Mouse (Mus musculus) heart, postnatal 0 days (tissue): Measurements from ENCODE around the gene Gm6871. TPM values are rescaled to one million over a fixed set of nuclear protein-coding genes. Genes with fewer than 3 reads are reported as not detected.
"Not testable (repeated sequence)": the region's sequence is repeated elsewhere in the genome, so short reads cannot be mapped to it uniquely, and the experiment has no call there.

ENCODE experiments used
- ATAC-seq: fragments of 200-750 bp; cut with Nextera tagmentation; 2 replicates; pipeline ENCODE4 v1.8.0; 2017; ENCODE audit warnings: low read depth, moderate number of reproducible peaks, moderate library complexity; ENCODE audit not compliant: insufficient read depth
- DNase-seq: peaks from one replicate; pipeline ENCODE4 v3.0.0-alpha.2; 2016; ENCODE audit warnings: low spot score
- H3K27ac ChIP-seq: fragments of 300-500 bp; sonication (generic); 2 replicates; pipeline ENCODE4 v1.5.1; 2014; ENCODE audit warnings: low read depth, mild to moderate bottlenecking
- H3K27me3 ChIP-seq: fragments of 300-500 bp; sonication (generic); 2 replicates; pipeline ENCODE4 v1.6.1; 2014; ENCODE audit warnings: low read length, mixed read lengths; ENCODE audit not compliant: control insufficient read depth, insufficient read depth
- H3K36me3 ChIP-seq: fragments of 300-500 bp; sonication (generic); replicated peaks from 2 replicates; pipeline ENCODE4 v1.6.1; 2014; ENCODE audit warnings: low read length, mixed read lengths; ENCODE audit not compliant: control insufficient read depth, insufficient read depth
- H3K4me1 ChIP-seq: fragments of 300-500 bp; sonication (generic); 2 replicates; pipeline ENCODE4 v1.6.1; 2014; ENCODE audit warnings: antibody characterized with exemption; ENCODE audit not compliant: control insufficient read depth, insufficient read depth
- H3K4me2 ChIP-seq: fragments of 300-500 bp; sonication (generic); 2 replicates; pipeline ENCODE4 v1.6.1; 2014; ENCODE audit warnings: low read depth, mild to moderate bottlenecking, low read length, moderate library complexity
- H3K4me3 ChIP-seq: fragments of 300-500 bp; sonication (generic); 2 replicates; pipeline ENCODE4 v1.5.1; 2014; ENCODE audit warnings: low read depth, low read length
- H3K9ac ChIP-seq: fragments of 300-500 bp; sonication (generic); replicated peaks from 2 replicates; pipeline ENCODE4 v1.6.1; 2014; ENCODE audit warnings: low read depth, low read length, mixed read lengths
- H3K9me3 ChIP-seq: fragments of 300-500 bp; sonication (generic); replicated peaks from 2 replicates; pipeline ENCODE4 v1.6.1; 2016; ENCODE audit warnings: low read length; ENCODE audit not compliant: control insufficient read depth
- CTCF ChIP-seq: IDR thresholded peaks from 2 replicates; pipeline ENCODE4 v1.5.1; 2016; ENCODE audit warnings: antibody characterized with exemption, control low read depth, low read depth
- EP300 ChIP-seq: IDR thresholded peaks from 2 replicates; pipeline ENCODE4 v1.6.1; 2016; ENCODE audit warnings: antibody characterized with exemption, low read depth
- WGBS: fragments of 180-500 bp; shearing (Covaris S2); extraction: QIAGEN DNeasy Blood & Tissue Kit; methylation state at CpG from one replicate; pipeline ENCODE4 v1.1.7; 2014; 5-methylcytosine and 5-hydroxymethylcytosine counted together
- polyA plus RNA-seq: library from polyadenylated mRNA; unstranded; fragments of >200 nt; fragmentation: Nextera tagmentation; extraction: Ambion mirVana; gene quantifications from 2 replicates; pipeline ENCODE4 v1.2.1, GENCODE M21; 2015
- total RNA-seq: library from RNA; depleted of rRNA; stranded (reverse); fragments of >200 nt; gene quantifications from 2 replicates; pipeline ENCODE4 v1.2.3, GENCODE M21; 2014; ENCODE audit warnings: low replicate concordance

The Gm6871 gene
- total and polyA plus RNA-seq, 2 experiments from 2014 or later, result not detected

DNA sequence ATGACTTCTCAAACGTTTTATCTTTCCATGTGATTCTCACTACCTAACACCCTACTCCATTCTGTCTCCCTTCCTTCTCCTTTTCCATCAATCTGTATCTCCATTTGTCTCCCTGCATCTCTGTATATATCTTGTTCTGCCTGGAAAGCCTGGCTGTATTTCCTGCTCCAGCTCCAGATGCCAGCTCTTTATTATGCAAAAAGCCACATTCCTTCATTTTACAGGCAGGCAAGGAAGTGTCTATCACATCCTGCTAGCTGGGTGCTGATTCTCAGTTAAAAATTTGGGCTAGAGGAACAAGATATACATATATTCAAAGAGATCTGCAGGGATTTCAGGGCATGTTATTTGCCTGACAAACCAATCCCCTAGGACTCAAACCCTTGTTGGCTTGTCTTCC lies 61.3 kb downstream of the Gm6871 start:
- Histone ChIP-seq H3K4me3 (no peak overlapping the region), H3K27ac (no peak overlapping the region), H3K36me3 (no peaks in the 10 kb centered on the region), H3K4me1 (no peaks in the 10 kb centered on the region), H3K27me3 (no peaks in the 10 kb centered on the region), H3K9ac (no peak overlapping the region), H3K9me3 (no peaks in the 10 kb centered on the region), H3K4me2 (no peak overlapping the region)
- WGBS, result 10% methylated on average over 1 of the region's 1 CpGs
- DNase-seq (no peak), ATAC-seq (no peak)
- TF ChIP-seq CTCF (no peak), EP300 (no peak)

DNA sequence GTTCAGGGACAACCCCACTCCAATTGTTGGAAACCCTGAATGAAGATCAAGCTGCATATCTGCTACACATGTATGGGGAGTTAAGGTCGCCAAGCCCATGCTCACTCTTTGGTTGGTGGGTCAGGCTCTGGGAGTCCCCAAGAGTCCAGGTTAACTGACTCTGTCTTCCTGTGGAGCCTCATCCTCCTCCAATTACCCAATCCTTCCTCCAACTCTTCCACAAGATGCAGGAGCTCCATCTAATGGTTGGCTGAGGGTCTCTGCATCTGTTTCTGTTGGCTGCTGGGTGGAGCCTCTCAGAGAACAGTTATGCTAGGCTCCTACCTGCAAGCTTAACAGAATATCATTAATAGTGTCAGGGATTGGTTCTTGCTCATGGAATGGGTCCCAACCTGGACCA lies 71.1 kb downstream of the Gm6871 start:
- 0 out of 2 replicates have a peak, but pooled peaks cover 3% of the 10 kb centered on the region for H3K4me1 ChIP-seq
- no peak for DNase-seq
- H3K27ac ChIP-seq, result no peak overlapping the region
- no peak for TF ChIP-seq EP300
- no peak for TF ChIP-seq CTCF
- no peak for ATAC-seq
- no peaks in the 10 kb centered on the region for H3K9me3 ChIP-seq
- 41% methylated on average over 1 of the region's 1 CpGs for WGBS
- H3K4me3 ChIP-seq, result no peak overlapping the region
- H3K9ac ChIP-seq, result no peak overlapping the region
- H3K4me2 ChIP-seq, result no peak overlapping the region
- H3K27me3 ChIP-seq, result no peaks in the 10 kb centered on the region
- H3K36me3 ChIP-seq, result no peaks in the 10 kb centered on the region

DNA sequence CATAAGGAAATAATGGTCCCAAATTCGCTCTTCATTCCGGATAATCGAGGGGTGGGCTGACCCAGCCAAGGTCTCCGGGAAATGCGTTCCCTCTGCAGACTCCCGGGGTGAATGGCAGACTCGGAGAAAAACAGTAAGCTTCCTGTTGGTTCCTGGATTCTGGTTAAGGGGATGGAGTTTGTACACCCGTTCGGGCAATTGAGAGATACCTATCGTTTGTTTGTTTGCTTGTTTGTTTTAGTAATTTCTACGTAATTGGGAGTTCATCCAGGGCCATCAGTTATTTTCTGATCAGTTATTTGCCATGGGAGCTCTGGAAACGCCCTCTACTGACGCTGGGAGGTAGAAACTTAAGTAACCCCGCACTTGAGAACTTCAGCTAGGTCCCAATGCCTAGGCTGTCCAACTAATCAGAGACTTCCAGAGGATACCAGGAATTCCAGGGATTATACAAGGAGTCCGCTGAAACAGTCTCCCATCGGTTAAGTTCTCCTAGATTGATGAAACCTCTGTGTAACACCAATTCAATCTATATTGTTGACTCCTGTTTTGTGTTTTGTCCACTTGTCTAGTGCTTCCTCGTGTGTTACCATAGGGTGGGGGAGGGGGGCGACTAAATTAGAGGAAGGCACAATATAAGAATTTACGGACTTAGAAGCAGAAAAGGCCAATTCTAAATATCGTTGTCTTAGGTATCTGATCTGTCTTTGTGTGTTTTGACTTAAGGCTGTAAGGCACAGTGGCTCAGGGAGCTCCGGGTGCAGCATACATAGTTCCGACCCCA lies 73.1 kb downstream of the Gm6871 start:
- Histone ChIP-seq H3K27ac (no peak overlapping the region), H3K9me3 (no peaks in the 10 kb centered on the region), H3K36me3 (no peaks in the 10 kb centered on the region), H3K4me2 (peak overlapping the region; percentile 92), H3K4me3 (peak overlapping the region; percentile 68), H3K4me1 (0 out of 2 replicates have a peak, but pooled peaks cover 3% of the 10 kb centered on the region), H3K27me3 (no peaks in the 10 kb centered on the region), H3K9ac (0 out of 2 replicates have a peak overlapping the region, but pooled peaks have one; percentile 25)
- WGBS, result 13% methylated on average over 22 of the region's 22 CpGs
- DNase-seq, result peak; percentile 30
- ATAC-seq, result no peak
- TF ChIP-seq CTCF (peak; percentile 24; the same call in 1 of the 2 replicates), EP300 (no peak)

DNA sequence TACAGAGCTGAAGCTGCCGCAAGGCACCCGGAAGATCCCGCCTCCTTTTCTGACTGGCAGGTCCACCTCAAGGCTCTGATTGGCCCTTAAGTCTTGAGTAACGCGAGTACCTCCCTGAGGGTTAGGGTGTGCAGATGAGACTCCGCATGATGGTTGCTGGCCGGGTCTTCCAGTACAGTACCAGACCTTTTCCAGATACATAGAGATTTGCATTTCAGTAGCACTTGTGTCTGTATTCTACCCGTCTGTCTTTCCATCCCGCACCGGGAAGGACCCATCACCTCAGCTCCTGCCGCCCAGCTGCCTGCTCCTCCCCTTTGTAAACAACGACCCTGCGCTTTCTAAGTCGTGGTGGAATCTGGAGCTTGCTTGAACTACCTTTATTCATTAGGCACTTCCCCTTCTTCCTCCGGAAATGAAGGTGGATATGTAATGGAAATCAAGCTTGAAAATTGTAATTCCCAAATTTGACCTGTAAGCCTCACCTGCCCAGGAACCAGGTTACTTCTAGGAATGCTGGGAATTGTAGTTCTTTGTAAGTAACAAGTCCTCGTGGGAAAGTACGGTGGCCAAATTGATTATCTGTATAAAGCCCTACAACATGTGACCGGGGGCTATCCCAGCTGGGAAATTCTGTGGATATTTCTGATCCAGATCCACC lies 73.9 kb downstream of the Gm6871 start, which contains the start of the genes Gm20449 and AW146154:
Gm20449 (minus strand) TSS at position 29 of the 661 bp plus-strand sequence.
AW146154 (minus strand) TSS at position 502 of the 661 bp plus-strand sequence.
- DNase-seq (peak; percentile 91), ATAC-seq (peak; percentile 98)
- Histone ChIP-seq H3K36me3 (no peaks in the 10 kb centered on the region), H3K27ac (peak within 1 kb of the TSS; percentile 71), H3K9ac (peak within 1 kb of the TSS; percentile 55), H3K4me3 (peak within 1 kb of the TSS; percentile 68), H3K9me3 (no peaks in the 10 kb centered on the region), H3K27me3 (no peaks in the 10 kb centered on the region), H3K4me1 (0 out of 2 replicates have a peak, but pooled peaks cover 3% of the 10 kb centered on the region), H3K4me2 (peak within 1 kb of the TSS; percentile 92)
- 0% methylated on average over 18 of the region's 18 CpGs for WGBS
- TF ChIP-seq EP300 (no peak), CTCF (no peak)

DNA sequence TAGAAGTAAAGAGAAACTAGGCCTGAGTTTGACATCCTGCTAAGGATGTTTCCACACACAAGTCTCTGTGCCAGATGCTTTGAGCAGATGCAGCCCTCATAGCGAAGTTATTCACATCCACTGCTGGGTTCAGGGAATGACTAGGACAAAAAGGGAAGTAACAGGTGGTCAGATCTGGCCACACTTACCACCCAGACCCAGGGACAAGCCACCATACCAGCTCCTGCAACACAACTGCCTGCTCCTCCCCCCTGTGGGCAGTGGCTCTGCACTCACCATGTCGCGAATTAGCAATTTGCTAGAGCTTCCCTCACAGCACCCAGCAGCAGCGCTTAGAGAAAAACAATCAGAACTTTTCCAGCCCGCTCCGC lies 74.5 kb downstream of the Gm6871 start:
- Histone ChIP-seq H3K4me3 (peak overlapping the region; percentile 68), H3K4me2 (peak overlapping the region; percentile 92), H3K9ac (peak overlapping the region; percentile 55), H3K27ac (peak overlapping the region; percentile 71)
- H3K27me3 ChIP-seq, H3K4me1 ChIP-seq, H3K9me3 ChIP-seq, DNase-seq, H3K36me3 ChIP-seq, ATAC-seq: not testable (repeated sequence)
- WGBS, result under 1% methylated on average over 6 of the region's 6 CpGs

DNA sequence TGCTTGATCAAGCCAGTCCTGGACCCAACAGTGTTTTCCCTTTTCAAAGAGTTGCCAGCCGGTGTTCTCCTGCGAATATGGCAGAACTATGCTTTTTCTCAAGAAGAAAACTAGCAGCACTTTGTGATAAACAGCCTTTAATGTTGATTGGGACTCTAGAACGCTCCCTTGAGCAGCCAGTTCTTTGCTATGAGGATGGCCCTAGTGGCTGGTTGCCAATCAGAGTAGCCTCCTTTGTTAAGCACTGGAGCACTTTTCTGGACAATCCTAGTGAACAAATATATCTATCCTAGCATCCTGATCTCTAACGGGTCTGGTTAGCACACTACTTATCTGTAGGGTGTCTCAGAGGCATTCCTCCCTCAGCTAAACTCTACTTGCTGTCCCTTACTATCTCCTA lies 75.0 kb downstream of the Gm6871 start:
- ATAC-seq, result not testable (repeated sequence)
- peak overlapping the region; percentile 92 for H3K4me2 ChIP-seq

More for the DNA sequence above, 75.0 kb downstream of the Gm6871 start:
- not testable (repeated sequence) for H3K9me3 ChIP-seq, H3K27ac ChIP-seq, DNase-seq, H3K36me3 ChIP-seq, H3K4me1 ChIP-seq, H3K27me3 ChIP-seq
- Histone ChIP-seq H3K9ac (peak overlapping the region; percentile 55; the same call in 1 of the 2 replicates), H3K4me3 (peak overlapping the region; percentile 68)
- 55% methylated on average over 2 of the region's 4 CpGs for WGBS
